Mouse (Mus musculus): Measurements from ENCODE around the gene Cyp2d10. TPM values are rescaled to one million over a fixed set of nuclear protein-coding genes. Genes with fewer than 3 reads are reported as not detected.
A peak's percentile ranks its signal among the peaks of the same experiment; 100 is the strongest.
"Not testable (repeated sequence)": the region's sequence is repeated elsewhere in the genome, so short reads cannot be mapped to it uniquely, and the experiment has no call there.

The Cyp2d10 gene
- not detected for total RNA-seq (2021)
- long read RNA-seq, experiment 1, result 0 reads
- long read RNA-seq, experiment 2, result 0 reads

- no peak for DNase-seq (ENCODE audit: low spot score in 2 of 2)
- intact Hi-C loops (cut with DNase I), result no loop called here
Observed at GRCm38 (mm10) chr15:82406981-82407380, at the start of gene Cyp2d10. Gene Cyp2d10 (minus strand): TSS chr15:82407195.

DNA sequence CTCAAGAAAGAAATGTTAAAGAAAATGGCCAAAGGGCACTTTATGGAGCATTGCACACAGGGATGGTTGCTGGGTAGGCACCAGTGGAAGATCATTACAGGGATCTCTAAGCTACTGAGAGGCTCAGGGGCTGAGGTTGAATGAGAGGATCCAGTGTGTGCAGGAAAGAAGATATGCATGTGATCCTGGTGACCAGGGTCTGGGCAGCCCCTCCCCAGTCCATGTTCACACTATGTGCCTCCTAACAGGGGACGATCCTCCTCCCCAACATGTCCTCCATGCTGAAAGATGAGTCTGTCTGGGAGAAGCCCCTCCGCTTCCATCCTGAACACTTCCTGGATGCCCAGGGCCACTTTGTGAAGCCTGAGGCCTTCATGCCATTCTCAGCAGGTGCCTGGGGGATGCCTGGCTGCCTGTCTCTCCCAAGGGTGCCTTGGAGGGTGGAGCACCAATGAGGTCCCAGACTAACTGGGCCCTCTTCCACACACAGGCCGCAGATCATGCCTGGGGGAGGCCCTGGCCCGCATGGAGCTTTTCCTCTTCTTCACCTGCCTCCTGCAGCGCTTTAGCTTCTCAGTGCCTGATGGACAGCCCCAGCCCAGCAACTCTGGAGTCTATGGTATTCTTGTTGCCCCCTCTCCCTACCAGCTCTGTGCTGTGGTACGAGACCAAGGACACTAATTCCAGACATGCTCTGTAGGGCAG, 49.2 kb upstream of the Cyp2d10 start:
- intact Hi-C loops (cut with DNase I); DNase-seq (ENCODE audit: low spot score in 2 of 2): not testable (repeated sequence)

- intact Hi-C loops (cut with DNase I); DNase-seq (ENCODE audit: low spot score in 2 of 2): not testable (repeated sequence)
Observed at GRCm38 (mm10) chr15:82453501-82453900, 46.5 kb upstream of the Cyp2d10 start.

GRCm38 (mm10) chr15:82452133-82452532, 45.1 kb upstream of the Cyp2d10 start:
- DNase-seq (ENCODE audit: low spot score in 2 of 2); intact Hi-C loops (cut with DNase I): not testable (repeated sequence)

DNA sequence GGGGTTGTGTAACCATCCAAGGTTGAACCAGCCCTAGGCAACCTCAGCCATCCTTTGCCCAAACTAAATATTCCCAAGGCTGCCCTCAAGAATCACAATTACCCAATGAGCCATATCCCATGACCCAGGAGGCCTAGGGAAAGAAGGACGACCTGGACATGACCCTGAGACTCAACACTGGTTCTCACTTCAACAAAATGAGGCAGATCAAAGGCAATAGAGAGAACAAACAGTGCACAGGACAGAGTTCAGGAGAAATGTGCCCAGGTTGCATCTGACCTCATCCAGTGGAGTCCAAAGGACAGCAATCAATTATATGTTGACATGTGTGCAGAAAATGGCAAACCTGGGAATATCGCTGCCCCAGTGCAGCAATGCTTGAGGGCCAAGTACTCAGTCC, 43.0 kb upstream of the Cyp2d10 start:
- intact Hi-C loops (cut with DNase I); DNase-seq (ENCODE audit: low spot score in 2 of 2): not testable (repeated sequence)

GRCm38 (mm10) chr15:82445196-82445595, 38.2 kb upstream of the Cyp2d10 start:
- intact Hi-C loops (cut with DNase I), result no loop called here
- DNase-seq (ENCODE audit: low spot score in 2 of 2), result no peak

- intact Hi-C loops (cut with DNase I), result loop anchor here (5.0 kb wide), 1 partner anchor 41 kb away; no protein-coding TSS in a partner anchor
Observed at GRCm38 (mm10) chr15:82443658-82444057, 36.7 kb upstream of the Cyp2d10 start.

GRCm38 (mm10) chr15:82437975-82438617, 31.1 kb upstream of the Cyp2d10 start:
- intact Hi-C loops (cut with DNase I), result no loop called here
- DNase-seq (ENCODE audit: low spot score in 2 of 2), result no peak

More at GRCm38 (mm10) chr15:82443658-82444057, 36.7 kb upstream of the Cyp2d10 start:
- no peak for DNase-seq (ENCODE audit: low spot score in 2 of 2)

DNA sequence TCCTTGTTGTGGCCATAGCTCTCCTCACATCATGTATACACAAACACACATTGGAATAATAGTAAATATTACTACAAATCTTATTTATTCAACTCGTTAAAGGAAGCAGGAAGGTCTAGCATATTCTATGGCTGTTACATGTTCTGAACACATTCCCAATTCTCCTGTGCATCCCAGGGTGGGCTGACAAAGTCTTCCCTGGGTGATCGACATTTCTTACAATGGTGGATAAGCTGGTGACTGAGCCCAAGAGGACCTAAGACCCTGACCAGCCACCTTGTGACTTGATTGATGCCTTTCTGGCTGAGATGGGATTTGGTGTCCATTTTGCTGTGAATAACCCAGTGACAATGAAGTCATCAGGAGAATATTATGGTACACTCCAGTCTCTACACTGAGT, 28.6 kb upstream of the Cyp2d10 start:
- intact Hi-C loops (cut with DNase I), result no loop called here
- DNase-seq (ENCODE audit: low spot score in 2 of 2), result no peak

DNA sequence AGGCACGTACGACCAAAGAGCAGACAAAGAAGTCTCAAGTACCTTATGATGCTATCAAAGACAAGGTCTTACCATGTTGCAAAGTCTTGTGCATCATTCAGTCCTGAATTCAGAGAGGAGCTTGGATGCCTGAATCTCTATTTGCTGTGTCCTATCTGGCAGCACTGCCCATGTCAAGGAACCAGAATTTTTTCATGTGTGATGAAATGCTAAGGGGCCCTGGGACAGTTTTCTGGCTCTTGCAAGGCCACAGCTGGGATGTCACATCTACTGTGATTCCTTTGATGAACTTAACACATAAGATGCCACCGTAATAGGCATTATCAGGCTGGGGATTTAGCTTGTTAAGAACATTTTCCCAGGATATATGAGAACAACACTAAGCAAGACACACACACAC, 28.0 kb upstream of the Cyp2d10 start:
- no peak for DNase-seq (ENCODE audit: low spot score in 2 of 2)
- intact Hi-C loops (cut with DNase I), result no loop called here

GRCm38 (mm10) chr15:82434541-82434940, 27.5 kb upstream of the Cyp2d10 start:
- intact Hi-C loops (cut with DNase I), result no loop called here

DNA sequence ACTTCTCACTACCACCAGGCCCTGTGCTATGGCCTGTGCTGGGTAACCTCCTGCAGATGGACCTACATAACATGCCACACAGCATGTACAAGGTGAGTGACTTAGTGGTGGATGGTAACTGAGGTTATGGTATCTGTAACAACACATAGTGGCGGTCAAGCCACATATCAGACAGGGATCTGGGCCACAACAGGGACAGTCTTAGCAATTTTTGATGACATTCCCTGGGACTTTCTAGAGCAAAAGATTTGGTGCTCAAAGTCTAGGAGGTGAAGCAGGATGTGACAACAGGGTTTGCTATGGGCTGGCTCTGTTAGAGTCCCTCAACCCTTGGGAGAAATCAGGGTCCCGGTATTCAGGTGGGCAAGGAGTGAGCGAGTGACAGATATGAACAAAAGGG, 26.6 kb upstream of the Cyp2d10 start:
- no peak for DNase-seq (ENCODE audit: low spot score in 2 of 2)
- intact Hi-C loops (cut with DNase I), result no loop called here

More at GRCm38 (mm10) chr15:82434541-82434940, 27.5 kb upstream of the Cyp2d10 start:
- no peak for DNase-seq (ENCODE audit: low spot score in 2 of 2)

DNA sequence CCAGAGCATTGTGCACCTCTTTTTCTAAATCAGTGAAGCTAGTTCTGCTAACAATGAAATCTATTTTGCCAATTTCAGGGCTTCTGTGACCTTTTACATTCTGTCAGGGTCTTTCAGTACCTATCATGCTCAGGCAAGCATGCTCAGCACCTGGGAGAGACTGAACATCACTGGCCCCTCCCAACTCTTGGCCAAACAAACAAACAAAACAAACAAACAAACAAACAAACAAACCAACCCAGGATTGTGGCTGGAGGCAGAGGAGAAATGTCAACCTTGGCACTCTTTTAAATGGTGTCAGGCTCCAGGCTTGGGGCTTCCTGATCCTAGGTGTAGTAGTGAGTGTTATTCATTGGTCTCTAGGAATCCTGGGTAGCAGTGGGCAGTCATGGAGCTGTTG, 26.1 kb upstream of the Cyp2d10 start, which contains the start of gene Cyp2d9:
TSS of gene Cyp2d9 (plus strand) at position 301 of the 400 bp plus-strand sequence.
- intact Hi-C loops (cut with DNase I), result no loop called here
- DNase-seq (ENCODE audit: low spot score in 2 of 2), result no peak

DNA sequence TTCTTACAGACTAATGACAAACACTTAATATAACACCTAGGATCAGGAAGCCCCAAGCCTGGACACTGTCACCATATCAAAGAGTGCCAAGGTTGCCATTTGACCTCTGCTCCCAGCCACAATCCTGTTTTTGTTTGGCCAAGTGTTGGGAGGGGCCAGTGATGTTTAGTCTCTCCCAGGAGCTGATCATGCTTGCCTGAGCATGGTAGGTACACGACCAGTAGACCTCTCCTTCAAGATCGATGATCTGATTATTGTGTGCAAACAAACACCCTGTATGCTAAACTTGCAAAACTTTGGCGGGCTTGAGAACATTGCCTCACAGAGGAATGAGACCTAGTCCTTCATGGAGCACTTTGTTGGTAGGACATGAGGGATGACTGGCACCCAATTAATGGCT, 16.5 kb upstream of the Cyp2d10 start:
- no peak for DNase-seq (ENCODE audit: low spot score in 2 of 2)
- intact Hi-C loops (cut with DNase I), result no loop called here

GRCm38 (mm10) chr15:82422935-82423334, 15.9 kb upstream of the Cyp2d10 start:
- intact Hi-C loops (cut with DNase I), result no loop called here
- no peak for DNase-seq (ENCODE audit: low spot score in 2 of 2)

- intact Hi-C loops (cut with DNase I), result loop anchor here (5.0 kb wide), 2 partner anchors 41 to 151 kb away; no protein-coding TSS in a partner anchor
- no peak for DNase-seq (ENCODE audit: low spot score in 2 of 2)
Observed at GRCm38 (mm10) chr15:82418616-82419015, 11.6 kb upstream of the Cyp2d10 start.

- intact Hi-C loops (cut with DNase I), result loop anchor here (1.0 to 5.0 kb wide), 3 partner anchors 40 to 150 kb away; partner anchors contain the start of gene Ndufa6
- DNase-seq (ENCODE audit: low spot score in 2 of 2), result peak; percentile 82
Observed at GRCm38 (mm10) chr15:82416797-82417789, 10.1 kb upstream of the Cyp2d10 start.

DNA sequence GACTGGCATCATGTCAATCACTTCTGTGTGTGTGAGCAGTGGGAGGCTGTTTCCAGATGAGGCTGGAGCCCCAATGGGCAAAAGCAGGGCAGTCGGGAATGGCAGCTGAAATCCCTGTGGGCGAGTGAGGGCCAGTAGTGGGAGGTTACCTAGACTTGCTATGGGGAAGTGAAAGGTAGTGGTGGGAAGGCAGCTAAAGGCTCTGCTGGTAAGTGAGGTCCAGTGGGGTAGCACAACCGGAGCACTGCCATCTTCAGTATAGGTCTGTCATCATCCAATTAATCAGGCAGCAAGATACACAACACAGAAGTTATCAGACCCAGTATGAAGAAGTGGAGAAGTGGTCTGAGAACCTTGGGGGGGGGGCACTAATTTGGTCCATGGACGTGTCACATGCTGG, 541 bp upstream of the Cyp2d10 start:
- DNase-seq (ENCODE audit: low spot score in 2 of 2), result no peak
- intact Hi-C loops (cut with DNase I), result no loop called here

DNA sequence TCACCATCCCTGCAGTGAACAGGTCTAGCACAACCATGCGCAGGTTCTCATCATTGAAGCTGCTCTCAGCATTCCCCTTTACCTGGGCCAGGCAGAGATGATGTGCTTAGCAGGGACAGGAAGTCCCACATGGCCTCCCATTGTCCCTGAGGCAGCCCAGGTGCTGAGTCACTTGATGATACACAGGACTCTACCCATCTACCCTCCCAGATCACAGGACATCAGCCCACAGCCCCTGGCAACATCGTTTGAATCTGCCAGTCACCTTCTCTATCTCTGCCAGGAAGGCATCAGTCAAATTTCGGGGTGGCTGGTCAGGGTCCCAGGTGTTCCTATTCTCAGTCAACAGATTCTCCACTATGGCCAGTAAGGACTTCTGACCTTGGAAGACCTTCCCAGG, 2.8 kb downstream of the Cyp2d10 start:
- intact Hi-C loops (cut with DNase I), result loop anchor here (5.0 kb wide), 1 partner anchor 38 kb away; no protein-coding TSS in a partner anchor
- DNase-seq (ENCODE audit: low spot score in 2 of 2), result no peak
